Comparison of ENCODE assay signal across 8 mouse cellular contexts in the genomic region with DNA sequence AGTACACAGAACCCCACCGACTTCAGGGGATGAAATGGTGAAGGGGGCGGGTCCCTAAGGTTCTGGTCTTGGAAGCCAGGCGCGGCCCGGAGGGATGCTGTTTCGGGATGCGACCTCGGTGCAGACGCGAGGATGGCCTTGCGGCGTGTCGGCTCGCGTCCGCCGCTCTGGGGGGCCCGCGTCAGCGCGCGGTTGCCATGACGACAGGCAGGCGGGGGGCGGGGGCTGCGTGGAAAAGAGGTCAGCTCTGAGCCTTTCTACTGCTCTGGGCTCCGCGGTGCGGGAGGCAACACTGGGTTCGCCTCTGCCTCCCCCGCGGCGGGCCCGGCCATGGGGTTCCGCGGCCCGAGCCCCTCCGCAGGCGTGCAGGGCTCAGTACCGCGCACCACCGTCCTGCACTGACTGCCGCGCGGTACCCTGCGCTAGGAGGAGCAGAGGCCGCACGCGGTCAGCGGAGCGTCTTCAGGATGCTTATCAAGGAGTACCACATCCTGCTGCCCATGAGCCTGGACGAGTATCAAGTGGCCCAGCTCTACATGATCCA. TPM values are rescaled to one million over a fixed set of nuclear protein-coding genes. Genes with fewer than 3 reads are reported as not detected.
A peak's percentile ranks its signal among the peaks of the same experiment; 100 is the strongest.
DNase-seq lines count a peak whose midpoint lies in the region; ATAC-seq and TF ChIP-seq lines count a peak whose summit lies in the region.

No protein-coding gene starts in this region.

- intact Hi-C loops in heart, postnatal 10 days (cut with DNase I), result no loop called here
- intact Hi-C loops in left cerebral cortex, postnatal 25 days (cut with DNase I), result no loop called here

- peak; percentile 46; the same call in 1 of the 2 replicates for TF ChIP-seq POLR2A in cortical plate, adult 2 months (IDR thresholded peaks at IDR 0.05; ENCODE audit: extremely low read depth, insufficient read depth, low read length)

- H3K36me3 ChIP-seq in C2C12 (ENCODE audit: control insufficient read depth, insufficient read depth), result peaks cover 31% of the 10 kb centered on the region
- peaks cover 63% of the 10 kb centered on the region for H3K36me3 ChIP-seq in G1E (replicated peaks)
- peaks cover 8% of the 10 kb centered on the region; the same call in 1 of the 2 replicates for H3K36me3 ChIP-seq in midbrain, embryonic 16.5 days (ENCODE audit: control insufficient read depth, insufficient read depth, low read length)

- DNase-seq in G1E (ENCODE audit: low spot score), result peak; percentile 46
- DNase-seq in heart, postnatal 10 days, result peak; percentile 35 to 41
- DNase-seq in left cerebral cortex, postnatal 25 days (ENCODE audit: low spot score in 2 of 2), result peak; percentile 74 to 82
- DNase-seq in telencephalon, adult 2 months (ENCODE audit: low read depth, low spot score), result peak; percentile 16
- no peak for DNase-seq in gastrocnemius, postnatal 10 days

- H3K27me3 ChIP-seq in C2C12 (ENCODE audit: control insufficient read depth, insufficient read depth, insufficient read length), result no peaks in the 10 kb centered on the region
- no peaks in the 10 kb centered on the region; the same call in 1 of the 2 replicates for H3K27me3 ChIP-seq in G1E (ENCODE audit: insufficient read depth, low read length)
- H3K27me3 ChIP-seq in midbrain, embryonic 16.5 days (ENCODE audit: control insufficient read depth, insufficient read depth, low read depth, low read length), result no peaks in the 10 kb centered on the region

- WGBS in midbrain, embryonic 16.5 days, result under 1% methylated on average over 48 of the region's 52 CpGs

- peaks cover 56% of the 10 kb centered on the region for H3K4me1 ChIP-seq in G1E (ENCODE audit: insufficient read depth, low read depth, low read length)
- H3K4me1 ChIP-seq in cortical plate, adult 2 months (ENCODE audit: control insufficient read depth, insufficient read depth, low read length), result no peaks in the 10 kb centered on the region
- peaks cover 45% of the 10 kb centered on the region for H3K4me1 ChIP-seq in midbrain, embryonic 16.5 days (ENCODE audit: control insufficient read depth, insufficient read depth, low read length)

- peak overlapping the region; percentile 99 for H3ac ChIP-seq in C2C12 (ENCODE audit: control insufficient read depth, insufficient read length, low read depth)

- peak overlapping the region; percentile 87 for H3K27ac ChIP-seq in cortical plate, adult 2 months (ENCODE audit: insufficient read depth, low read length)
- peak overlapping the region; percentile 76 for H3K27ac ChIP-seq in midbrain, embryonic 16.5 days (ENCODE audit: low read length)

- peaks cover 36% of the 10 kb centered on the region for H3K79me2 ChIP-seq in C2C12 (ENCODE audit: control insufficient read depth, insufficient read depth)

- no peaks in the 10 kb centered on the region for H3K9me3 ChIP-seq in G1E (replicated peaks)
- H3K9me3 ChIP-seq in midbrain, embryonic 16.5 days (replicated peaks; ENCODE audit: control insufficient read depth, low read length, poor library complexity, severe bottlenecking), result no peaks in the 10 kb centered on the region

- no peak for TF ChIP-seq CTCF in C2C12 (IDR thresholded peaks at IDR 0.05; ENCODE audit: control insufficient read depth, insufficient read depth, insufficient read length)
- no peak for TF ChIP-seq CTCF in G1E (IDR thresholded peaks at IDR 0.05; ENCODE audit: low read depth, low read length)
- TF ChIP-seq CTCF in cortical plate, adult 2 months (IDR thresholded peaks at IDR 0.05; ENCODE audit: extremely low read depth, insufficient read depth, low read length), result no peak

- peak overlapping the region; percentile 62 for H3K4me2 ChIP-seq in midbrain, embryonic 16.5 days (ENCODE audit: low read length)

- H3K79me3 ChIP-seq in C2C12 (ENCODE audit: low read depth), result peaks cover 9% of the 10 kb centered on the region

- peak overlapping the region; percentile 75 for H3K9ac ChIP-seq in midbrain, embryonic 16.5 days (ENCODE audit: low read depth, low read length)

- peak overlapping the region; percentile 69 for H3K4me3 ChIP-seq in C2C12 (ENCODE audit: insufficient read depth, poor library complexity, severe bottlenecking)
- H3K4me3 ChIP-seq in G1E (ENCODE audit: low read depth, low read length), result peak overlapping the region; percentile 85
- H3K4me3 ChIP-seq in cortical plate, adult 2 months (ENCODE audit: insufficient read depth, low read length), result peak overlapping the region; percentile 95
- peak overlapping the region; percentile 57 for H3K4me3 ChIP-seq in midbrain, embryonic 16.5 days (ENCODE audit: low read depth, low read length)

- ATAC-seq in G1E (ENCODE audit: extremely low read depth, insufficient number of reproducible peaks, low FRiP score, poor library complexity, severe bottlenecking), result no peak
- ATAC-seq in midbrain, embryonic 16.5 days, result no peak

TF ChIP-seq in C2C12, 6 proteins besides CTCF, POLR2A, EP300 and RAD21:
- no peak for TF ChIP-seq MYOG (IDR thresholded peaks at IDR 0.05; ENCODE audit: control insufficient read depth, extremely low read depth, insufficient read length)
- TF ChIP-seq MYOD1 (IDR thresholded peaks at IDR 0.05; ENCODE audit: control insufficient read depth, insufficient read length, low read depth), result no peak
- TF ChIP-seq USF1 (IDR thresholded peaks at IDR 0.05; ENCODE audit: low read depth), result no peak
- no peak for TF ChIP-seq FOSL1 (IDR thresholded peaks at IDR 0.05; ENCODE audit: insufficient read depth, low read length, poor library complexity, severe bottlenecking)
- TF ChIP-seq CEBPB (IDR thresholded peaks at IDR 0.05; ENCODE audit: low read depth), result no peak
- TF ChIP-seq MAX (IDR thresholded peaks at IDR 0.05), result no peak
TF ChIP-seq in C2C12: peak in this region for 0.

RNA-seq across cellular contexts. Expression of a gene that starts 1.0 kb away (rescaled TPM):
- polyA plus RNA-seq in C2C12 (2012; fragmentation: generic; extraction: Trizol) (43.1 TPM), G1E (2012) (48.7 and 61.2 TPM in 2 replicates)
- total RNA-seq in G1E (2014; fragmentation: Nextera tagmentation) (22.2 and 29.9 TPM in 2 replicates), G1E (2017) (12.9 and 17.8 TPM in 2 replicates)
- 293 and 340 TPM in 2 replicates for polyA plus RNA-seq in cortical plate, adult 2 months (2012; rRNA removed)
- 10 to 100 TPM; 30.8 to 32.8 TPM for total RNA-seq in heart, postnatal 10 days (2021)
- total RNA-seq in left cerebral cortex, postnatal 25 days (2021), result 100 to 1,000 TPM; 208 to 215 TPM
- polyA plus RNA-seq in midbrain, embryonic 16.5 days (2015; fragmentation: Nextera tagmentation; extraction: Ambion mirVana), result 105 and 113 TPM in 2 replicates
- 1 to 10 TPM; 4.2 to 5.5 TPM for total RNA-seq in gastrocnemius, postnatal 10 days (2021)

RNA-seq across cellular contexts. Expression of a gene that starts 3.8 kb away (rescaled TPM):
- polyA plus RNA-seq in C2C12 (2012; fragmentation: generic; extraction: Trizol), result 134 TPM
- total RNA-seq in G1E (2014; fragmentation: Nextera tagmentation), result 36.6 and 40.9 TPM in 2 replicates
- total RNA-seq in G1E (2017), result 25.4 and 30.7 TPM in 2 replicates
- polyA plus RNA-seq in G1E (2012), result 59.9 and 60.2 TPM in 2 replicates
- polyA plus RNA-seq in cortical plate, adult 2 months (2012; rRNA removed), result 44.3 and 47.3 TPM in 2 replicates
- total RNA-seq in heart, postnatal 10 days (2021), result 10 to 100 TPM; 21.9 to 26.3 TPM
- total RNA-seq in left cerebral cortex, postnatal 25 days (2021), result 10 to 100 TPM; 31.8 to 35.3 TPM
- polyA plus RNA-seq in midbrain, embryonic 16.5 days (2015; fragmentation: Nextera tagmentation; extraction: Ambion mirVana), result 83.1 and 83.2 TPM in 2 replicates
- total RNA-seq in gastrocnemius, postnatal 10 days (2021), result 10 to 100 TPM; 18.1 to 18.2 TPM

RNA-seq across cellular contexts. Expression of a gene that starts 19.4 kb away (rescaled TPM):
- polyA plus RNA-seq in C2C12 (2012; fragmentation: generic; extraction: Trizol) (not detected), G1E (2012) (not detected in 2 replicates)
- total RNA-seq in G1E (2014; fragmentation: Nextera tagmentation) (not detected in 2 replicates), G1E (2017) (not detected in 2 replicates)
- polyA plus RNA-seq in cortical plate, adult 2 months (2012; rRNA removed), result not detected in 2 replicates
- total RNA-seq in heart, postnatal 10 days (2021), result not detected
- not detected for total RNA-seq in left cerebral cortex, postnatal 25 days (2021)
- polyA plus RNA-seq in midbrain, embryonic 16.5 days (2015; fragmentation: Nextera tagmentation; extraction: Ambion mirVana), result 0.44 TPM in 1 of 2 replicates, not detected in the other
- total RNA-seq in gastrocnemius, postnatal 10 days (2021), result not detected

RNA-seq across cellular contexts. Expression of a gene that starts 24.9 kb away (rescaled TPM):
- polyA plus RNA-seq in C2C12 (2012; fragmentation: generic; extraction: Trizol) (208 TPM), G1E (2012) (86.6 and 92.9 TPM in 2 replicates)
- total RNA-seq in G1E (2014; fragmentation: Nextera tagmentation) (36.8 and 39.9 TPM in 2 replicates), G1E (2017) (22.3 and 23.9 TPM in 2 replicates)
- polyA plus RNA-seq in cortical plate, adult 2 months (2012; rRNA removed), result 167 and 180 TPM in 2 replicates
- total RNA-seq in heart, postnatal 10 days (2021), result 10 to 100 TPM; 47.7 to 62.6 TPM
- 100 to 1,000 TPM; 116 to 118 TPM for total RNA-seq in left cerebral cortex, postnatal 25 days (2021)
- 92.9 and 102 TPM in 2 replicates for polyA plus RNA-seq in midbrain, embryonic 16.5 days (2015; fragmentation: Nextera tagmentation; extraction: Ambion mirVana)
- total RNA-seq in gastrocnemius, postnatal 10 days (2021), result 10 to 100 TPM; 46.5 to 47.1 TPM

RNA-seq across cellular contexts. Expression of a gene that starts 38.8 kb away (rescaled TPM):
- polyA plus RNA-seq in C2C12 (2012; fragmentation: generic; extraction: Trizol) (not detected), G1E (2012) (not detected in 2 replicates)
- total RNA-seq in G1E (2014; fragmentation: Nextera tagmentation) (not detected in 2 replicates), G1E (2017) (0.11 TPM in 1 of 2 replicates, not detected in the other)
- 0.04 TPM in 2 replicates for polyA plus RNA-seq in cortical plate, adult 2 months (2012; rRNA removed)
- not detected for total RNA-seq in heart, postnatal 10 days (2021)
- not detected for total RNA-seq in left cerebral cortex, postnatal 25 days (2021)
- polyA plus RNA-seq in midbrain, embryonic 16.5 days (2015; fragmentation: Nextera tagmentation; extraction: Ambion mirVana), result 0.09 TPM in 1 of 2 replicates, not detected in the other
- not detected for total RNA-seq in gastrocnemius, postnatal 10 days (2021)

Comparison
In these comparisons a context has a peak if more than half of its experiments do, and no peak if none do; other contexts are left out.
1. RNA of a gene that starts 1.0 kb away (total RNA-seq): 208 to 215 TPM in left cerebral cortex, postnatal 25 days; 30.8 to 32.8 TPM in heart, postnatal 10 days, 12.9 to 29.9 TPM in G1E and 4.2 to 5.5 TPM in gastrocnemius, postnatal 10 days; every median in the first group is over 4 times any median in the second.
2. Peak in every context shown above with its lines, with median percentiles within 50 percentile points of each other: H3K4me3 ChIP-seq.